Mouse (Mus musculus) erythroblast, embryonic 14.5 days (primary cell): ENCODE measurements at regions not wholly inside any gene's neighbourhood (a gene's known extent, or its start where the extent isn't known, plus 50 kb on each side); places are given as distances from the start of the nearest gene placed in this dataset.
A peak's percentile ranks its signal among the peaks of the same experiment; 100 is the strongest.

ENCODE experiments used
- H3K27me3 ChIP-seq: 2 replicates; pipeline ENCODE4 v1.6.1; 2012; ENCODE audit warnings: inconsistent platforms; ENCODE audit not compliant: control insufficient read depth
- H3K36me3 ChIP-seq: 2 replicates; pipeline ENCODE4 v1.6.1; 2012; ENCODE audit warnings: mild to moderate bottlenecking, inconsistent platforms; ENCODE audit not compliant: control insufficient read depth
- H3K4me1 ChIP-seq: 2 replicates; pipeline ENCODE4 v1.6.1; 2012; ENCODE audit warnings: inconsistent platforms; ENCODE audit not compliant: control insufficient read depth
- H3K4me3 ChIP-seq: replicated peaks from 2 replicates; pipeline ENCODE3; 2012; ENCODE audit warnings: moderate library complexity, mild to moderate bottlenecking, inconsistent platforms
- H3K9me3 ChIP-seq: 2 replicates; pipeline ENCODE4 v1.6.1; 2012; ENCODE audit warnings: low read length, inconsistent platforms, mixed read lengths; ENCODE audit not compliant: control insufficient read depth
- GATA1 ChIP-seq: IDR thresholded peaks from 2 replicates; pipeline ENCODE4 v1.6.1; 2012; ENCODE audit warnings: low read length, inconsistent platforms, mixed read lengths
- TAL1 ChIP-seq: IDR thresholded peaks from 3 replicates; pipeline ENCODE4 v1.6.1; 2012; ENCODE audit warnings: low read length, inconsistent platforms, mixed read lengths

GRCm38 (mm10) chr13:112099953-112100591 lies 188.2 kb upstream of the Ankrd55 start:
- H3K36me3 ChIP-seq = no peaks in the 10 kb centered on the region
- H3K27me3 ChIP-seq = peaks cover 90% of the 10 kb centered on the region
- H3K4me3 ChIP-seq = no peak overlapping the region
- H3K9me3 ChIP-seq = no peaks in the 10 kb centered on the region; the same call in 1 of the 2 replicates
- peaks cover 9% of the 10 kb centered on the region for H3K4me1 ChIP-seq
- TF ChIP-seq TAL1 (no peak), GATA1 (no peak)

- Histone ChIP-seq H3K27me3 (peaks cover 89% of the 10 kb centered on the region), H3K4me3 (peak overlapping the region; percentile 30), H3K4me1 (peaks cover 9% of the 10 kb centered on the region), H3K36me3 (no peaks in the 10 kb centered on the region), H3K9me3 (no peaks in the 10 kb centered on the region; the same call in 1 of the 2 replicates)
- no peak for TF ChIP-seq GATA1
- no peak for TF ChIP-seq TAL1
Observed at GRCm38 (mm10) chr13:112100592-112101420, 187.4 kb upstream of the Ankrd55 start.

- H3K9me3 ChIP-seq = no peaks in the 10 kb centered on the region; the same call in 1 of the 2 replicates
- H3K36me3 ChIP-seq = no peaks in the 10 kb centered on the region
- H3K4me3 ChIP-seq = no peak overlapping the region
- peaks cover 87% of the 10 kb centered on the region for H3K27me3 ChIP-seq
- peaks cover 9% of the 10 kb centered on the region for H3K4me1 ChIP-seq
- TF ChIP-seq TAL1 = no peak
- TF ChIP-seq GATA1 = no peak
Observed at GRCm38 (mm10) chr13:112101421-112101756, 186.9 kb upstream of the Ankrd55 start.

- Histone ChIP-seq H3K36me3 (no peaks in the 10 kb centered on the region), H3K27me3 (peaks cover 67% of the 10 kb centered on the region), H3K9me3 (no peaks in the 10 kb centered on the region; the same call in 1 of the 2 replicates), H3K4me1 (peaks cover 3% of the 10 kb centered on the region), H3K4me3 (no peak overlapping the region)
- TF ChIP-seq TAL1 = no peak
- TF ChIP-seq GATA1 = no peak
Observed at GRCm38 (mm10) chr13:112105953-112106352, 182.3 kb upstream of the Ankrd55 start.

GRCm38 (mm10) chr13:112114741-112115201 lies 173.5 kb upstream of the Ankrd55 start:
- Histone ChIP-seq H3K4me1 (no peaks in the 10 kb centered on the region), H3K27me3 (peaks cover 59% of the 10 kb centered on the region), H3K9me3 (no peaks in the 10 kb centered on the region), H3K36me3 (no peaks in the 10 kb centered on the region), H3K4me3 (no peak overlapping the region)
- no peak for TF ChIP-seq TAL1
- no peak for TF ChIP-seq GATA1

- peaks cover 54% of the 10 kb centered on the region for H3K27me3 ChIP-seq
- no peaks in the 10 kb centered on the region for H3K36me3 ChIP-seq
- TF ChIP-seq TAL1 = no peak
- TF ChIP-seq GATA1 = no peak
- H3K4me1 ChIP-seq = no peaks in the 10 kb centered on the region
- H3K9me3 ChIP-seq = no peaks in the 10 kb centered on the region
- no peak overlapping the region for H3K4me3 ChIP-seq
Observed at GRCm38 (mm10) chr13:112116101-112116726, 172.0 kb upstream of the Ankrd55 start.

GRCm38 (mm10) chr13:112118564-112118963 lies 169.7 kb upstream of the Ankrd55 start:
- Histone ChIP-seq H3K4me3 (no peak overlapping the region), H3K9me3 (no peaks in the 10 kb centered on the region), H3K36me3 (no peaks in the 10 kb centered on the region), H3K27me3 (peaks cover 43% of the 10 kb centered on the region), H3K4me1 (no peaks in the 10 kb centered on the region; the same call in 1 of the 2 replicates)
- TF ChIP-seq GATA1 (no peak), TAL1 (no peak)

- Histone ChIP-seq H3K4me3 (no peak overlapping the region), H3K27me3 (peaks cover 40% of the 10 kb centered on the region), H3K9me3 (no peaks in the 10 kb centered on the region), H3K4me1 (no peaks in the 10 kb centered on the region; the same call in 1 of the 2 replicates), H3K36me3 (no peaks in the 10 kb centered on the region)
- no peak for TF ChIP-seq GATA1
- TF ChIP-seq TAL1 = no peak
Observed at GRCm38 (mm10) chr13:112119611-112120041, 168.6 kb upstream of the Ankrd55 start.

- no peak overlapping the region for H3K4me3 ChIP-seq
- TF ChIP-seq TAL1 (no peak), GATA1 (no peak)
- no peaks in the 10 kb centered on the region; the same call in 1 of the 2 replicates for H3K4me1 ChIP-seq
- H3K27me3 ChIP-seq = peaks cover 36% of the 10 kb centered on the region
- H3K9me3 ChIP-seq = no peaks in the 10 kb centered on the region
- H3K36me3 ChIP-seq = no peaks in the 10 kb centered on the region
Observed at GRCm38 (mm10) chr13:112120346-112120745, 167.9 kb upstream of the Ankrd55 start.
